Mouse (Mus musculus): ENCODE data around the gene Krtap3-1. TPM values are rescaled to one million over a fixed set of nuclear protein-coding genes. Genes with fewer than 3 reads are reported as not detected.

Krtap3-1 gene
- polyA plus RNA-seq (2017; shearing (Covaris generic)) = not detected

GRCm38 (mm10) chr11:99566530-99566929 lies at the start of gene Krtap3-1:
TSS of gene Krtap3-1 (minus strand) at chr11:99566630.

GRCm38 (mm10) chr11:99614796-99615363 lies 48.5 kb upstream of the Krtap3-1 start, which contains the start of gene Krtap2-4:
TSS of gene Krtap2-4 (minus strand) at chr11:99614846.

GRCm38 (mm10) chr11:99610089-99610488 lies 43.7 kb upstream of the Krtap3-1 start, which contains the start of gene Gm11937:
TSS of gene Gm11937 (minus strand) at chr11:99610189.

GRCm38 (mm10) chr11:99603208-99603607 lies 36.8 kb upstream of the Krtap3-1 start, which contains the start of gene Gm11938:
TSS of gene Gm11938 (minus strand) at chr11:99603308.

GRCm38 (mm10) chr11:99597742-99598141 lies 31.3 kb upstream of the Krtap3-1 start, which contains the start of gene Krtap9-3:
TSS of gene Krtap9-3 (minus strand) at chr11:99598105.

GRCm38 (mm10) chr11:99590981-99591380 lies 24.6 kb upstream of the Krtap3-1 start, which contains the start of gene Krtap1-3:
TSS of gene Krtap1-3 (minus strand) at chr11:99591339.

GRCm38 (mm10) chr11:99583245-99583704 lies 16.8 kb upstream of the Krtap3-1 start, which contains the start of gene Krtap1-4:
TSS of gene Krtap1-4 (minus strand) at chr11:99583654.

GRCm38 (mm10) chr11:99580636-99581035 lies 14.2 kb upstream of the Krtap3-1 start, which contains the start of gene Krtap1-5:
TSS of gene Krtap1-5 (minus strand) at chr11:99581016.

GRCm38 (mm10) chr11:99559366-99559765 lies 7.1 kb downstream of the Krtap3-1 start, which contains the start of gene Gm11939:
TSS of gene Gm11939 (minus strand) at chr11:99559466.

GRCm38 (mm10) chr11:99556753-99557152 lies 9.7 kb downstream of the Krtap3-1 start, which contains the start of gene Krtap3-2:
TSS of gene Krtap3-2 (minus strand) at chr11:99556853.

GRCm38 (mm10) chr11:99550765-99551164 lies 15.7 kb downstream of the Krtap3-1 start, which contains the start of gene Krtap3-3:
TSS of gene Krtap3-3 (minus strand) at chr11:99550865.

GRCm38 (mm10) chr11:99521288-99521860 lies 45.1 kb downstream of the Krtap3-1 start, which contains the start of gene Krt39:
TSS of gene Krt39 (minus strand) at chr11:99521338.

Other genes starting within 250 kb of the Krtap3-1 start
- gene Krt25, start 243.7 kb downstream of the Krtap3-1 start, polyA plus RNA-seq (2017; shearing (Covaris generic)) = not detected
- gene Krt26, start 228.7 kb downstream of the Krtap3-1 start, polyA plus RNA-seq (2017; shearing (Covaris generic)) = not detected
- not detected for gene Krt27, start 215.5 kb downstream of the Krtap3-1 start, polyA plus RNA-seq (2017; shearing (Covaris generic))
- not detected for gene Krt28, start 191.7 kb downstream of the Krtap3-1 start, polyA plus RNA-seq (2017; shearing (Covaris generic))
- 21.7 TPM for gene Krt10, start 177.3 kb downstream of the Krtap3-1 start, polyA plus RNA-seq (2017; shearing (Covaris generic))
- not detected for gene Krt12, start 144.4 kb downstream of the Krtap3-1 start, polyA plus RNA-seq (2017; shearing (Covaris generic))
- not detected for gene Krt20, start 128.5 kb downstream of the Krtap3-1 start, polyA plus RNA-seq (2017; shearing (Covaris generic))
- not detected for gene Krt23, start 73.5 kb downstream of the Krtap3-1 start, polyA plus RNA-seq (2017; shearing (Covaris generic))
- gene Krt39, start 45.3 kb downstream of the Krtap3-1 start, polyA plus RNA-seq (2017; shearing (Covaris generic)) = not detected
- not detected for gene Krt40, start 23.5 kb downstream of the Krtap3-1 start, polyA plus RNA-seq (2017; shearing (Covaris generic))
- gene Krtap3-3, start 15.8 kb downstream of the Krtap3-1 start, polyA plus RNA-seq (2017; shearing (Covaris generic)) = not detected
- not detected for gene Krtap3-2, start 9.8 kb downstream of the Krtap3-1 start, polyA plus RNA-seq (2017; shearing (Covaris generic))
- not detected for gene Gm11939, start 7.2 kb downstream of the Krtap3-1 start, polyA plus RNA-seq (2017; shearing (Covaris generic))
- gene Krtap1-5, start 14.4 kb upstream of the Krtap3-1 start, polyA plus RNA-seq (2017; shearing (Covaris generic)) = not detected
- not detected for gene Krtap1-4, start 17.0 kb upstream of the Krtap3-1 start, polyA plus RNA-seq (2017; shearing (Covaris generic))
- gene Krtap1-3, start 24.7 kb upstream of the Krtap3-1 start, polyA plus RNA-seq (2017; shearing (Covaris generic)) = not detected
- not detected for gene Krtap9-3, start 31.5 kb upstream of the Krtap3-1 start, polyA plus RNA-seq (2017; shearing (Covaris generic))
- not detected for gene Gm11938, start 36.7 kb upstream of the Krtap3-1 start, polyA plus RNA-seq (2017; shearing (Covaris generic))
- not detected for gene Gm11937, start 43.6 kb upstream of the Krtap3-1 start, polyA plus RNA-seq (2017; shearing (Covaris generic))
- not detected for gene Krtap2-4, start 48.2 kb upstream of the Krtap3-1 start, polyA plus RNA-seq (2017; shearing (Covaris generic))
- not detected for gene Gm11562, start 53.8 kb upstream of the Krtap3-1 start, polyA plus RNA-seq (2017; shearing (Covaris generic))
- gene Krtap4-1, start 61.6 kb upstream of the Krtap3-1 start, polyA plus RNA-seq (2017; shearing (Covaris generic)) = not detected
- not detected for gene Krtap4-2, start 68.5 kb upstream of the Krtap3-1 start, polyA plus RNA-seq (2017; shearing (Covaris generic))
- not detected for gene Krtap4-7, start 77.5 kb upstream of the Krtap3-1 start, polyA plus RNA-seq (2017; shearing (Covaris generic))
- not detected for gene Gm11555, start 83.6 kb upstream of the Krtap3-1 start, polyA plus RNA-seq (2017; shearing (Covaris generic))
- gene Gm11563, start 92.3 kb upstream of the Krtap3-1 start, polyA plus RNA-seq (2017; shearing (Covaris generic)) = not detected
- not detected for gene Krtap4-6, start 99.3 kb upstream of the Krtap3-1 start, polyA plus RNA-seq (2017; shearing (Covaris generic))
- not detected for gene Gm14190, start 124.1 kb upstream of the Krtap3-1 start, polyA plus RNA-seq (2017; shearing (Covaris generic))
- gene Gm14180, start 167.7 kb upstream of the Krtap3-1 start, polyA plus RNA-seq (2017; shearing (Covaris generic)) = not detected
- not detected for gene Gm11595, start 206.3 kb upstream of the Krtap3-1 start, polyA plus RNA-seq (2017; shearing (Covaris generic))
- gene Krtap4-8, start 214.1 kb upstream of the Krtap3-1 start, polyA plus RNA-seq (2017; shearing (Covaris generic)) = not detected
- not detected for gene Krtap4-9, start 218.6 kb upstream of the Krtap3-1 start, polyA plus RNA-seq (2017; shearing (Covaris generic))
- gene Gm11596, start 226.8 kb upstream of the Krtap3-1 start, polyA plus RNA-seq (2017; shearing (Covaris generic)) = not detected
- gene Gm11569, start 232.3 kb upstream of the Krtap3-1 start, polyA plus RNA-seq (2017; shearing (Covaris generic)) = not detected
- not detected for gene Gm11554, start 237.8 kb upstream of the Krtap3-1 start, polyA plus RNA-seq (2017; shearing (Covaris generic))
- not detected for gene Krtap4-13, start 243.3 kb upstream of the Krtap3-1 start, polyA plus RNA-seq (2017; shearing (Covaris generic))
- gene Gm11564, start 249.0 kb upstream of the Krtap3-1 start, polyA plus RNA-seq (2017; shearing (Covaris generic)) = not detected